Mouse (Mus musculus) intestine, embryonic 15.5 days (tissue): ENCODE measurements around the gene Cacna2d3. TPM values are rescaled to one million over a fixed set of nuclear protein-coding genes. Genes with fewer than 3 reads are reported as not detected.

Experiments used
- ATAC-seq: fragments of 200-750 bp; cut with Nextera tagmentation; 2 replicates; pipeline ENCODE4 v1.8.0; 2017; ENCODE audit warnings: moderate TSS enrichment, moderate library complexity
- H3K27ac ChIP-seq: fragments of 300-500 bp; sonication (generic); 2 replicates; pipeline ENCODE4 v1.5.1; 2015; ENCODE audit warnings: mild to moderate bottlenecking, inconsistent platforms
- H3K27me3 ChIP-seq: fragments of 300-500 bp; sonication (generic); replicated peaks from 2 replicates; pipeline ENCODE4 v1.6.1; 2015; ENCODE audit warnings: inconsistent platforms
- H3K36me3 ChIP-seq: fragments of 300-500 bp; sonication (generic); 2 replicates; pipeline ENCODE4 v1.6.1; 2015; ENCODE audit warnings: inconsistent platforms
- H3K4me1 ChIP-seq: fragments of 300-500 bp; sonication (generic); replicated peaks from 2 replicates; pipeline ENCODE4 v1.6.1; 2015; ENCODE audit warnings: inconsistent platforms
- H3K4me2 ChIP-seq: fragments of 300-500 bp; sonication (generic); replicated peaks from 2 replicates; pipeline ENCODE4 v1.6.1; 2015; ENCODE audit warnings: mild to moderate bottlenecking, inconsistent platforms
- H3K4me3 ChIP-seq: fragments of 300-500 bp; sonication (generic); replicated peaks from 2 replicates; pipeline ENCODE4 v1.5.1; 2015; ENCODE audit warnings: inconsistent platforms
- H3K9ac ChIP-seq: fragments of 300-500 bp; sonication (generic); 2 replicates; pipeline ENCODE4 v1.6.1; 2015; ENCODE audit warnings: inconsistent platforms
- H3K9me3 ChIP-seq: fragments of 300-500 bp; sonication (generic); 2 replicates; pipeline ENCODE4 v1.6.1; 2016; ENCODE audit warnings: inconsistent platforms
- WGBS: fragments of 180-500 bp; shearing (Covaris S2); methylation state at CpG from one replicate; pipeline ENCODE4 v1.1.7; 2015; 5-methylcytosine and 5-hydroxymethylcytosine counted together
- polyA plus RNA-seq: library from polyadenylated mRNA; unstranded; fragments of >200 nt; fragmentation: Nextera tagmentation; extraction: Ambion mirVana; gene quantifications from 2 replicates; pipeline ENCODE4 v1.2.1, GENCODE M21; 2015

Cacna2d3 gene
- polyA plus RNA-seq, 1 experiment from 2014 or later = 1.4 TPM

GRCm38 (mm10) chr14:28861142-28861541 is 860.5 kb downstream of the Cacna2d3 start:
- Histone ChIP-seq H3K4me3 (no peak overlapping the region), H3K36me3 (no peaks in the 10 kb centered on the region), H3K9ac (no peak overlapping the region), H3K4me1 (no peaks in the 10 kb centered on the region), H3K9me3 (no peaks in the 10 kb centered on the region), H3K4me2 (no peak overlapping the region), H3K27ac (no peak overlapping the region), H3K27me3 (no peaks in the 10 kb centered on the region)
- ATAC-seq = no peak
- WGBS = 81% methylated on average over 2 of the region's 2 CpGs

Other genes starting within 250 kb of the Cacna2d3 start
- 255 and 267 TPM in 2 replicates for gene Selenok, start 246.4 kb upstream of the Cacna2d3 start, polyA plus RNA-seq